Mouse (Mus musculus) CH12.LX (cell line): Measurements from ENCODE around the gene Tnnc1.

Experiments
- CTCF ChIP-seq, 2 experiments: IDR thresholded peaks in 1 of 2; conservative IDR thresholded peaks in 1 of 2; 2 replicates each; pipeline ENCODE4 v1.5.1; 2011 to 2012; ENCODE audit warnings: low read depth in 2 of 2, low read length in 2 of 2, improper control_type of control experiment in 1 of 2, inconsistent platforms in 1 of 2, mild to moderate bottlenecking in 1 of 2, moderate library complexity in 1 of 2
- ETS1 ChIP-seq: conservative IDR thresholded peaks from 2 replicates; pipeline ENCODE4 v1.6.1; 2012; ENCODE audit warnings: low read depth, mild to moderate bottlenecking, inconsistent platforms, low read length, improper control_type of control experiment, moderate library complexity
- GABPA ChIP-seq: IDR thresholded peaks from 2 replicates; pipeline ENCODE4 v1.6.1; 2012; ENCODE audit warnings: low read depth, low read length, improper control_type of control experiment, inconsistent platforms; ENCODE audit not compliant: insufficient replicate concordance
- HCFC1 ChIP-seq: IDR thresholded peaks from 2 replicates; pipeline ENCODE4 v1.6.1; 2012; ENCODE audit warnings: low read depth, mild to moderate bottlenecking, inconsistent platforms, low read length, improper control_type of control experiment
- JUND ChIP-seq: conservative IDR thresholded peaks from 2 replicates; pipeline ENCODE4 v1.6.1; 2011; ENCODE audit warnings: low read depth, low read length, improper control_type of control experiment
- KAT2A ChIP-seq: IDR thresholded peaks from 2 replicates; pipeline ENCODE4 v1.6.1; 2012; ENCODE audit warnings: low read length, improper control_type of control experiment, inconsistent platforms; ENCODE audit not compliant: insufficient replicate concordance
- MEF2A ChIP-seq: IDR thresholded peaks from 2 replicates; pipeline ENCODE4 v1.6.1; 2014; ENCODE audit warnings: low read depth, mild to moderate bottlenecking, inconsistent platforms, low read length, improper control_type of control experiment, borderline replicate concordance
- POLR2A ChIP-seq: IDR thresholded peaks from 2 replicates; pipeline ENCODE4 v1.6.1; 2011; ENCODE audit warnings: low read depth, mild to moderate bottlenecking, improper control_type of control experiment, low read length
- RCOR1 ChIP-seq: conservative IDR thresholded peaks from 2 replicates; pipeline ENCODE4 v1.6.1; 2012; ENCODE audit warnings: low read depth, mild to moderate bottlenecking, inconsistent platforms, low read length, improper control_type of control experiment
- TCF12 ChIP-seq: IDR thresholded peaks from 2 replicates; pipeline ENCODE4 v1.6.1; 2014; ENCODE audit warnings: low read depth, mild to moderate bottlenecking, inconsistent platforms, low read length, improper control_type of control experiment
- USF1 ChIP-seq: IDR thresholded peaks from 2 replicates; pipeline ENCODE4 v1.6.1; 2014; ENCODE audit warnings: low read depth, mild to moderate bottlenecking, inconsistent platforms, low read length, improper control_type of control experiment

DNA sequence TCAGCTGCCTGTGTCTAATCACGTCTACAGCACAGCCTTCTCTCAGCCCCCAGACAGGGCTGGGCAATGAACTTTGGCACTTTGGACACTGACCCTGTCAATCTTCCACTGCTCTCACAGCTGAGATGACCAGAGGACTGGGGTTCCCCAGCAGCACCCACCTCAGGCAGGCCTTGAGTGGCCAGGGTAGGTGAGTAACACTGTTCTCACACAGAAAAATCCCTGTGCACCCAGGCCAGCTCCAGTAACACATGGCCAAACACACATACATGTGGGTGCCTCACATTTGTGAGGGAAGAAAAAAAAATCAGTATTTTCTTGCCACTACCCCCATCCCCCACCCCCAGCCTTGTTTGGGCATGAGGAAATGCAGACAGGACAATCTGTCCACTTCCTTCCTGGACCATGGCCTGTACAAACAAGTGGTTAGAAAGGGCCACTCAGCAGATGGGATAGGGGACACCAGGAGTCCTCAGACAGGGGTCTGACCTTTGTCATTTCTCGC is 25.3 kb upstream of the Tnnc1 start:
- TF ChIP-seq HCFC1 (no peak), TCF12 (no peak), MEF2A (no peak), USF1 (no peak), JUND (no peak), POLR2A (no peak), CTCF (conservative IDR thresholded peaks at IDR 0.05 in 1 of 2, IDR thresholded peaks at IDR 0.05 in 1 of 2; ENCODE audit: low read depth in 2 of 2, low read length in 2 of 2) (no peak), GABPA (no peak), RCOR1 (no peak), ETS1 (no peak), KAT2A (no peak)
